Mouse (Mus musculus): ENCODE data around the gene Vmn1r130.
"Not testable (repeated sequence)": the region's sequence is repeated elsewhere in the genome, so short reads cannot be mapped to it uniquely, and the experiment has no call there.

Gene Vmn1r130

DNA sequence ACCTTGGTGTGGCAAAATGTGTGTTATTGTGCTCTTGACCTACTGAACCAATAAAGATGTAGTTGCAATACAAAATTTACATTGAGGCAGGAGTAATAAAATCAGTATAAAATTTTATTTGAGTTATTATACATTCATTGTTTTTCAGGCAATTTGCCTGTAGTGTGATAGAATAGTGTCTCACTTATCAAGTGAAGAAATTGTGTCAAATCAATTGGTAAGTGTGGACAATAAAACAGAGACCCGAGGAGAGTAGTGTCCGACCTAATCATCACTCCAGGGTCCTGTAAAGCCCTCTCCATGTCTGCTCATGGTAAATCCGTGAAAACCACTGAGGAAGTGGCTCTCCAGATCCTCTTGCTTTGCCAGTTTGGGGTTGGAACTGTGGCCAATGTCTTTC, at the start of gene Vmn1r130:
Gene Vmn1r130 (plus strand): TSS at position 301 of the 400 bp plus-strand sequence.
- not testable (repeated sequence) for DNase-seq (ENCODE audit: low spot score in 2 of 2)

DNA sequence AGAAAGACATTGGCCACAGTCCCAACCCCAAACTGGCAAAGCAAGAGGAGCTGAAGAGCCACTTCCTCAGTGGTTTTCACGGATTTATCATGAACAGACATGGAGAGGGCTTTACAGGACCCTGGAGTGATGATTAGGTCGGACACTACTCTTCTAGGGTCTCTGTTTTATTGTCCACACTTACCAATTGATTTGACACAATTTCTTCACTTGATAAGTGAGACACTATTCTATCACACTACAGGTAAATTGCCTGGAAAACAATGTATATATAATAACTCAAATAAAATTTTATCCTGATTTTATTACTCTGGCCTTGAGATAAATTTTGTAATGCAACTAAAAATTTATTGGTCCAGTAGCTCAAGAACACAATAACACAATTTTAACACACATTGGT, 34.4 kb downstream of the Vmn1r130 start, which contains the start of gene Vmn1r131:
Gene Vmn1r131 (minus strand): TSS at position 101 of the 400 bp plus-strand sequence.
- not testable (repeated sequence) for DNase-seq (ENCODE audit: low spot score in 2 of 2)

Data from spleen, postnatal 4 days (tissue).